Mouse (Mus musculus) cerebellum, adult 2 months (tissue): ENCODE data around the gene Shmt2.

Experiments
- CTCF ChIP-seq: fragments of 200-500 bp; IDR thresholded peaks from 2 replicates; pipeline ENCODE4 v1.5.1; 2011; ENCODE audit warnings: low read depth, mild to moderate bottlenecking, control low read depth, low read length, moderate library complexity, borderline replicate concordance; ENCODE audit not compliant: insufficient read depth
- POLR2A ChIP-seq: fragments of 200-500 bp; IDR thresholded peaks from 2 replicates; pipeline ENCODE4 v1.6.1; 2011; ENCODE audit warnings: low read length, control low read depth, borderline replicate concordance; ENCODE audit not compliant: insufficient read depth

DNA sequence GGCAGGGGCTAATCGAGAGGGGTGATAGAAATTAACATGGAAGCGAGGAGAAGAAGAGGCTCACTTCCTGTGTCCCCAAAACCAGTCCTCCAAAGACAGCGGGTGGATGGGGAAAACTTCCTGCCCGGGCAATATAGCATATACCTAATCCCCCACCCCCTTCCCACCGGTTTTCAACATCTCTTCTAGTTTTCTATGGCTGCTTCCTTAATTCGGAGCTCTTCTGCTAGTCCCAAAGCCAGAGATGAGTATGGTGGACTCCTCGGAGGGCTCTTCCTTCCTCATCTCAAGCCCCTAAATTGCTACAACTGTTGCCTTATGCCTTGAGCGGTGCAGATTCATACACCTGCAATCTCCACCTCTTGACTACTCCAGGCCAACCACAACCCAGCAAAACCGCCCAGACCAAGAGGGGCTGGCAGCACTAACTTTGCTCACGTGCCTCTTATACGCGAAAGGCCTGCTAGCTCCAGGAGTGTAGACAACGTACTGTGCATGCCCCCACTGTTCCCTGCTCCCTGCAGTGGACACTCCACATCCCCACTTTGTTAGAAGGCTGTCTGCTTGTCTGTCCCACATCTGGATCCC is 8.0 kb downstream of the Shmt2 start:
- TF ChIP-seq CTCF (no peak), POLR2A (no peak)
